Mouse (Mus musculus): ENCODE results near the gene Cd47. TPM values are rescaled to one million over a fixed set of nuclear protein-coding genes. Genes with fewer than 3 reads are reported as not detected.

Gene Cd47
- polyA plus RNA-seq, 1 experiment from 2014 or later = 102 TPM

Other genes starting within 250 kb of the Cd47 start
- gene Ift57, start 101.3 kb upstream of the Cd47 start, polyA plus RNA-seq (2014; fragmentation: Nextera tagmentation; extraction: Ambion mirVana) = 31.0 and 31.5 TPM in 2 replicates